Mouse (Mus musculus): ENCODE measurements around the gene Gm3460.
"Not testable (repeated sequence)": the region's sequence is repeated elsewhere in the genome, so short reads cannot be mapped to it uniquely, and the experiment has no call there.

Gm3460 gene

DNA sequence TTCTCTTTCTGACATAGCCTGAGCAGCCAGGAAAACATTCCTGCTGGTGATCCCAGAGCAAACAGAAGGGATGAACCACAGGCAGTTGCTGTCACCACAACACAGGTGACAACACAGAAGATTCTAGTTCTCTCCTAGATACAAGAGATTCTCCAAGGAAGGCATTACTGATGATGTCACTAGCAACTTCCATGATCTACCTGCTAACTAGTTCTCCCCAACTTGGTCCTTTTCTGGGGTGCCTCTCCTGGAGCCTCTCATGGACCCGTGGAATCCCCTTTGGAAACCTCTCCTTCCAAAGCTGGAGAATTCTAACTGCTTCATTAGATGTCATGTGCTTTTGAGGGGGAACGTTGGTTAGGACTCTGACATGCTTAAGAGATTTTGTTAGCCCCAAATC is at the start of gene Gm3460:
TSS of gene Gm3460 (minus strand) at position 101 of the 400 bp plus-strand sequence.
- not testable (repeated sequence) for DNase-seq (ENCODE audit: low spot score in 2 of 2)

GRCm38 (mm10) chr14:6606436-6606835 is 15.8 kb downstream of the Gm3460 start:
- DNase-seq (ENCODE audit: low spot score in 2 of 2), result not testable (repeated sequence)

- DNase-seq (ENCODE audit: low spot score in 2 of 2), result not testable (repeated sequence)
Observed at GRCm38 (mm10) chr14:6605004-6605403, 17.2 kb downstream of the Gm3460 start.

- not testable (repeated sequence) for DNase-seq (ENCODE audit: low spot score in 2 of 2)
Observed at GRCm38 (mm10) chr14:6604551-6604950, 17.7 kb downstream of the Gm3460 start.

DNA sequence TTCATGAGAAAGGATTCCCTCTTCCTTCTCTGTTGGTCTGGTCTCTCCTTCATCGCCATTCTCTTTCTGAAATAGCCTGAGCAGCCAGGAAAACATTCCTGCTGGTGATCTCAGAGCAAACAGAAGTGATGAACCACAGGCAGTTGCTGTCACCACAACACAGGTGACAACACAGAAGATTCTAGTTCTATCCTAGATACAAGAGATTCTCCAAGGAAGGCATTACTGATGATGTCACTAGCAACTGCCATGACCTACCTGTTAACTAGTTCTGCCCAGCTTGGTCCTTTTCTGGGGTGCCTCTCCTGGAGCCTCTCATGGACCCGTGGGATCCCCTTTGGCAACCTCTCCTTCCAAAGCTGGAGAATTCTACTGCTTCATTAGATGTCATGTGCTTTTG is 31.7 kb downstream of the Gm3460 start, which contains the start of gene Gm3629:
TSS of gene Gm3629 (minus strand) at position 101 of the 400 bp plus-strand sequence.
- not testable (repeated sequence) for DNase-seq (ENCODE audit: low spot score in 2 of 2)
